Mouse (Mus musculus): Measurements from ENCODE around the gene Atat1.

Gene Atat1

GRCm38 (mm10) chr17:35848112-35848511 is 61.8 kb downstream of the Atat1 start:
- Histone ChIP-seq H3K36me3 (ENCODE audit: control insufficient read depth, insufficient read depth, low read length, poor library complexity, severe bottlenecking) (peaks cover 18% of the 10 kb centered on the region), H3K27me3 (ENCODE audit: control insufficient read depth, insufficient read depth, low read length, poor library complexity, severe bottlenecking) (no peaks in the 10 kb centered on the region)
- DNase-seq (ENCODE audit: low read depth, low spot score): no peak
